Mouse (Mus musculus) ovary, postnatal 14 days (tissue): ENCODE results near the gene Palb2.

Source experiments
- DNase-seq: peaks from one replicate; pipeline ENCODE4 v3.0.0; 2022; ENCODE audit warnings: low spot score

Gene Palb2

GRCm38 (mm10) chr7:122099222-122099621, 33.6 kb downstream of the Palb2 start:
- peak; percentile 15 for DNase-seq

- DNase-seq: no peak
Measured at GRCm38 (mm10) chr7:122098009-122098408, 34.8 kb downstream of the Palb2 start.

- no peak for DNase-seq
Measured at GRCm38 (mm10) chr7:122094564-122095330, 38.0 kb downstream of the Palb2 start.

GRCm38 (mm10) chr7:122087195-122087982, 45.4 kb downstream of the Palb2 start:
- no peak for DNase-seq

DNA sequence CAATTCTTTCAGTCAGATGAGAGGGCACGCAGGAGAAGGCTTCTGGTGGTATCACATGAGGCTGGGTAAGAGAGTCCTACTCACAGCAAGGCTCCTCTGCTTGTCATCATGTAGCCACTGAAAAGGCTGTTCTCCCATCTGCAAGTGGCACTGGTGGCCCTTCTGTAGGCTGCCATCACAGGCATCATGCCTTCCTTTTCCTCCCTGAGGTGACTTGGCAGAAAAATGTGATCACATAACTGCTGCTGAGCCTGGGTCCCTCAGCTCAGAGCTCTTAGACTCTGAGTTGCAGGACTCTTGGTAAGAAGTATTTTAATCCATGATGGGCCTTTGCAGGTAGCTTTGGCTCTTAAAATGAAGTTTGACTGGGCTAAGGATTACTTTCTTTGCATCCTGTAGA, 51.7 kb downstream of the Palb2 start:
- DNase-seq: no peak

GRCm38 (mm10) chr7:122079798-122080554, 52.8 kb downstream of the Palb2 start:
- no peak for DNase-seq

DNA sequence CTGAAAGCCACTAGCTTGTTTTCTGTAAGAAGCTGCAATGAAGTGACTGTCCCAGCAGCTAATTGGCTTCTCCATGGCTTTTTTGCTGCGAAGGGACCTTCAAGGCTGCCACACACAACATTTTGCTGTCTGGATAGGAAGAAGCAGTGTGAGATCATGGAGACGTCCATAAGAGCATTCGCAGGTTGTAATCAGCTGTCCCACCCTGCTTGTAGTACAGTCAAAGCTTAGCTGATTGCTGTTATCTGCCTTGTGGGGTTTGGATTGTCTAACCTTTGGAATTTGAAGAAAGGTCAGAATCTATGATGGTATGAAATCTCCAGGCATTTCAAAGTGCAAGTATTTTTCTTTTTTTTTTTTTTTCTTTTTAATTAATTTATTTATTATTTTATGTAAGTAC, 58.4 kb downstream of the Palb2 start:
- no peak for DNase-seq

DNA sequence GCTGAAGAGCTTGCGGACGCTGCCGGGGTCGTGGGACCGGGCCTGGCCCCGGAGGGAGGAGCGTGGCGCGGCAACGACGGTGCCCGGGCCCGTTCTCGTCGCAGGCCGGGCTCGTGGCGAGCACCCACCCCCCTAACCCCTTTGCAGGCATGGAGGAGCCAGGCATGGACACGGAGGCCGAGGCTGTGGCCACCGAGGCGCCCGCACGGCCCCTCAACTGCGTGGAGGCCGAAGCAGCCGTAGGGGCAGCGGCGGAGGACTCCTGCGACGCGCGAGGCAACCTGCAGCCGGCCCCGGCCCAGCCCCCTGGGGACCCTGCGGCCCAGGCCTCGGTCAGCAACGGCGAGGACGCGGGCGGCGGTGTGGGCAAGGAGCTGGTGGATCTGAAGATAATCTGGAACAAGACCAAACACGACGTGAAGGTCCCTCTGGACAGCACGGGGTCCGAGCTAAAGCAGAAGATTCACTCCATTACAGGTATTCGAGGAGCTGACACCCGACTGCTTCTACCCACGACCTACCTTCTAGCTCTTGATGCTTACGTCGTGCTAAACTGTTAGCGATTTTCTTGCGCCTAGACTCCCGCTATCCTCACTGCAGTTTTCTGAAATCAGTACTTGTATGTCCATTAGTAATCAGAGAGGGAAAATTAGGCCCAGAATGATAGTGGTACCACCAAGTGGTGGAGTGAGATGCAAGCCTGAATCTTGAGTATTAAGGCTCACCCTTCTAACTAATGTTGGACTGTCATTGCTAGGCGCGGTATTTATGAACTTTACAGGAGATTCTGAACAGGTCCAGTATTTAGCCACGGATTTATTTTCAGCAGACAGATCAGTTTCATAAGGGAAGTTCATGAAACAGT, 65.0 kb downstream of the Palb2 start:
- peak; percentile 17 for DNase-seq

GRCm38 (mm10) chr7:122066945-122067516, 65.8 kb downstream of the Palb2 start, which contains the start of the genes Ubfd1 and Ears2:
TSS of gene Ubfd1 (plus strand) at chr7:122067175.
TSS of gene Ears2 (minus strand) at chr7:122067263.
- peak; percentile 91 for DNase-seq

- peak; percentile 15 for DNase-seq
Measured at GRCm38 (mm10) chr7:122066102-122066944, 66.5 kb downstream of the Palb2 start.

DNA sequence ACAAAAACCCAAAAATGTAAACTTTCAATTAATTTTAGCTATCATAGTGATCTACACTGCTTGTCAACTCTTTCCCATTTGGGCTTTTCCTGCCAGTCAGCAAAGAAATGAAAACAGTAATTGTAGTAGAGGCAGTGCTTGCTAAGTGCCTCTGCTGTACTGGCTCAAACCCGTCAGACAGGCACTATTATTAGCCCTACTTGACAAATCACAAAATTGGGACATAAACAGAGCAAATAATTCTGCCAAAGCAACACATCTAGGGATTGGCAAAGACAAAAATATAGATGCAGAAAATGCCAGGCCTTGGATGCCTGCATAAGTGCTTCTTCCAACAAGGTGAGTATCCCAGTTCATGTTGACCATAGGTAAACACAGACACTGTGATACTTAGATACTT, 67.1 kb downstream of the Palb2 start:
- no peak for DNase-seq
